Mouse (Mus musculus) embryo, embryonic 10.5 days (tissue): ENCODE results near the gene Pisd.
"Not testable (repeated sequence)": the region's sequence is repeated elsewhere in the genome, so short reads cannot be mapped to it uniquely, and the experiment has no call there.

Experiments used
- DNase-seq: peaks from one replicate; pipeline ENCODE4 v3.0.0-alpha.2; 2015; ENCODE audit warnings: low spot score

The Pisd gene

GRCm38 (mm10) chr5:32745705-32746655 lies 39.5 kb downstream of the Pisd start:
- peak; percentile 82 for DNase-seq

GRCm38 (mm10) chr5:32742149-32742548 lies 43.3 kb downstream of the Pisd start:
- DNase-seq: peak; percentile 21

- DNase-seq: not testable (repeated sequence)
These were observed 44.1 kb downstream of the Pisd start for GRCm38 (mm10) chr5:32741377-32741776.

GRCm38 (mm10) chr5:32740850-32741249 lies 44.6 kb downstream of the Pisd start:
- DNase-seq: not testable (repeated sequence)

- no peak for DNase-seq
These were observed 45.3 kb downstream of the Pisd start for GRCm38 (mm10) chr5:32740138-32740537.

GRCm38 (mm10) chr5:32736770-32737169 lies 48.7 kb downstream of the Pisd start:
- DNase-seq: not testable (repeated sequence)

GRCm38 (mm10) chr5:32735779-32736178 lies 49.7 kb downstream of the Pisd start:
- DNase-seq: no peak

GRCm38 (mm10) chr5:32733892-32734291 lies 51.6 kb downstream of the Pisd start:
- not testable (repeated sequence) for DNase-seq

GRCm38 (mm10) chr5:32728851-32729250 lies 56.6 kb downstream of the Pisd start:
- no peak for DNase-seq

GRCm38 (mm10) chr5:32728300-32728699 lies 57.1 kb downstream of the Pisd start:
- no peak for DNase-seq

GRCm38 (mm10) chr5:32725397-32725796 lies 60.0 kb downstream of the Pisd start:
- not testable (repeated sequence) for DNase-seq

GRCm38 (mm10) chr5:32723981-32724380 lies 61.5 kb downstream of the Pisd start:
- DNase-seq: no peak

- DNase-seq: not testable (repeated sequence)
These were observed 62.7 kb downstream of the Pisd start for GRCm38 (mm10) chr5:32722711-32723110.

- DNase-seq: no peak
These were observed 63.2 kb downstream of the Pisd start for GRCm38 (mm10) chr5:32722263-32722662.

GRCm38 (mm10) chr5:32721316-32721715 lies 64.1 kb downstream of the Pisd start:
- no peak for DNase-seq

GRCm38 (mm10) chr5:32720416-32720815 lies 65.0 kb downstream of the Pisd start:
- DNase-seq: no peak

- peak; percentile 17 for DNase-seq
These were observed 66.5 kb downstream of the Pisd start for GRCm38 (mm10) chr5:32718916-32719315.

GRCm38 (mm10) chr5:32717726-32718125 lies 67.7 kb downstream of the Pisd start:
- no peak for DNase-seq

GRCm38 (mm10) chr5:32713703-32714467 lies 71.6 kb downstream of the Pisd start:
- DNase-seq: peak; percentile 99

- DNase-seq: no peak
These were observed 72.3 kb downstream of the Pisd start for GRCm38 (mm10) chr5:32713042-32713702.

- DNase-seq: peak; percentile 43
These were observed 73.0 kb downstream of the Pisd start for GRCm38 (mm10) chr5:32712221-32713041.
